Mouse (Mus musculus): Measurements from ENCODE around the gene Pigv. TPM values are rescaled to one million over a fixed set of nuclear protein-coding genes. Genes with fewer than 3 reads are reported as not detected.
"Not testable (repeated sequence)": the region's sequence is repeated elsewhere in the genome, so short reads cannot be mapped to it uniquely, and the experiment has no call there.

The Pigv gene
- total and polyA plus RNA-seq, 3 experiments = 2.9 to 5.0 (median 3.7) TPM

GRCm38 (mm10) chr4:133649464-133649863 lies 23.0 kb downstream of the Pigv start:
- in situ Hi-C loops (cut with MboI; ENCODE audit: low pct_ligation_motif_present, low pct_unique_long_range_greater_than_20kb, low sequenced_read_pairs); H3K27me3 ChIP-seq (replicated peaks); dilution Hi-C loops (cut with MboI; ENCODE audit: extremely low pct_ligation_motif_present, extremely low pct_unique_long_range_greater_than_20kb, low sequenced_read_pairs); H3K9me3 ChIP-seq (replicated peaks; ENCODE audit: low read length); H3K27ac ChIP-seq (ENCODE audit: insufficient read depth, low read depth); H3K79me2 ChIP-seq (replicated peaks; ENCODE audit: control insufficient read depth, extremely low read depth, insufficient read depth, poor library complexity, severe bottlenecking); DNase-seq (ENCODE audit: extremely low read depth): not testable (repeated sequence)
- Histone ChIP-seq H3K36me3 (replicated peaks in 1 of 2; ENCODE audit: control insufficient read depth in 1 of 2, insufficient read depth in 1 of 2, low read length in 1 of 2) (peaks cover 4 to 19% of the 10 kb centered on the region in 2 experiments), H3K9ac (ENCODE audit: insufficient read depth, low read depth) (peak overlapping the region; percentile 94), H3K4me2 (ENCODE audit: insufficient read depth, low read depth, poor library complexity, severe bottlenecking) (peak overlapping the region; percentile 73), H3K4me1 (ENCODE audit: control insufficient read depth in 1 of 2, insufficient read depth in 2 of 2) (peaks cover 2 to 22% of the 10 kb centered on the region in 2 experiments; a peak in 2 of 4 replicates), H3K4me3 (replicated peaks in 1 of 3; ENCODE audit: low read depth in 2 of 3, low read length in 2 of 3, poor library complexity in 1 of 3) (peak overlapping the region; percentile 56 to 98 (median 96))
- TF ChIP-seq TBP (conservative IDR thresholded peaks at IDR 0.05; ENCODE audit: low read depth, low read length) = 0 out of 2 replicates have a peak, but pooled peaks have one; percentile 45

GRCm38 (mm10) chr4:133645680-133646079 lies 26.8 kb downstream of the Pigv start:
- in situ Hi-C loops (cut with MboI; ENCODE audit: low pct_ligation_motif_present, low pct_unique_long_range_greater_than_20kb, low sequenced_read_pairs) (no loop called here), dilution Hi-C loops (cut with MboI; ENCODE audit: extremely low pct_ligation_motif_present, extremely low pct_unique_long_range_greater_than_20kb, low sequenced_read_pairs) (no loop called here)
- no peak overlapping the region for H3K9ac ChIP-seq (ENCODE audit: insufficient read depth, low read depth)
- TF ChIP-seq MXI1 (IDR thresholded peaks at IDR 0.05; ENCODE audit: low read depth, low read length) (no peak), ELF1 (IDR thresholded peaks at IDR 0.05; ENCODE audit: low read depth, low read length) (no peak), MYC (IDR thresholded peaks at IDR 0.05; ENCODE audit: low read depth, low read length) (no peak), GABPA (IDR thresholded peaks at IDR 0.05; ENCODE audit: insufficient replicate concordance, low read depth, low read length) (no peak), USF1 (IDR thresholded peaks at IDR 0.05; ENCODE audit: low read depth, low read length) (no peak), SIN3A (IDR thresholded peaks at IDR 0.05; ENCODE audit: low read length) (no peak), USF2 (conservative IDR thresholded peaks at IDR 0.05; ENCODE audit: low read depth, low read length) (no peak)
- no peak for DNase-seq (ENCODE audit: extremely low read depth)
- peaks cover 2 to 10% of the 10 kb centered on the region in 2 experiments; a peak in 1 of 4 replicates for H3K4me1 ChIP-seq (ENCODE audit: control insufficient read depth in 1 of 2, insufficient read depth in 2 of 2)
- H3K9me3 ChIP-seq (replicated peaks; ENCODE audit: low read length) = peaks cover 18% of the 10 kb centered on the region
- no peak overlapping the region for H3K4me2 ChIP-seq (ENCODE audit: insufficient read depth, low read depth, poor library complexity, severe bottlenecking)
- no peak overlapping the region for H3K27ac ChIP-seq (ENCODE audit: insufficient read depth, low read depth)
- no peaks in the 10 kb centered on the region for H3K27me3 ChIP-seq (replicated peaks)
- H3K36me3 ChIP-seq (replicated peaks in 1 of 2; ENCODE audit: control insufficient read depth in 1 of 2, insufficient read depth in 1 of 2, low read length in 1 of 2) = peaks cover 4 to 19% of the 10 kb centered on the region in 2 experiments
- no peaks in the 10 kb centered on the region; the same call in 1 of the 2 replicates for H3K79me2 ChIP-seq (replicated peaks; ENCODE audit: control insufficient read depth, extremely low read depth, insufficient read depth, poor library complexity, severe bottlenecking)
- no peak overlapping the region for H3K4me3 ChIP-seq (replicated peaks in 1 of 3; ENCODE audit: low read depth in 2 of 3, low read length in 2 of 3, poor library complexity in 1 of 3)

- H3K4me1 ChIP-seq (ENCODE audit: control insufficient read depth in 1 of 2, insufficient read depth in 2 of 2) = peaks cover 2 to 10% of the 10 kb centered on the region in 2 experiments; a peak in 1 of 4 replicates
- dilution Hi-C loops (cut with MboI; ENCODE audit: extremely low pct_ligation_motif_present, extremely low pct_unique_long_range_greater_than_20kb, low sequenced_read_pairs) = no loop called here
- peaks cover 18% of the 10 kb centered on the region for H3K9me3 ChIP-seq (replicated peaks; ENCODE audit: low read length)
- peaks cover 4 to 19% of the 10 kb centered on the region in 2 experiments for H3K36me3 ChIP-seq (replicated peaks in 1 of 2; ENCODE audit: control insufficient read depth in 1 of 2, insufficient read depth in 1 of 2, low read length in 1 of 2)
- H3K27me3 ChIP-seq (replicated peaks) = no peaks in the 10 kb centered on the region
- no peak overlapping the region for H3K9ac ChIP-seq (ENCODE audit: insufficient read depth, low read depth)
- H3K27ac ChIP-seq (ENCODE audit: insufficient read depth, low read depth) = no peak overlapping the region
- no peak for DNase-seq (ENCODE audit: extremely low read depth)
- H3K4me2 ChIP-seq (ENCODE audit: insufficient read depth, low read depth, poor library complexity, severe bottlenecking) = no peak overlapping the region
- in situ Hi-C loops (cut with MboI; ENCODE audit: low pct_ligation_motif_present, low pct_unique_long_range_greater_than_20kb, low sequenced_read_pairs) = no loop called here
- TF ChIP-seq KAT2A (IDR thresholded peaks at IDR 0.05; ENCODE audit: insufficient replicate concordance, low read length) (no peak), PAX5 (IDR thresholded peaks at IDR 0.05; ENCODE audit: low read length) (no peak), E2F4 (IDR thresholded peaks at IDR 0.05; ENCODE audit: insufficient replicate concordance, low read depth, low read length) (no peak), JUN (IDR thresholded peaks at IDR 0.05; ENCODE audit: insufficient read depth, low read depth, low read length) (no peak), CHD1 (IDR thresholded peaks at IDR 0.05; ENCODE audit: low read depth, low read length) (no peak), MYC (IDR thresholded peaks at IDR 0.05; ENCODE audit: low read depth, low read length) (no peak)
- no peak overlapping the region for H3K4me3 ChIP-seq (replicated peaks in 1 of 3; ENCODE audit: low read depth in 2 of 3, low read length in 2 of 3, poor library complexity in 1 of 3)
- H3K79me2 ChIP-seq (replicated peaks; ENCODE audit: control insufficient read depth, extremely low read depth, insufficient read depth, poor library complexity, severe bottlenecking) = no peaks in the 10 kb centered on the region; the same call in 1 of the 2 replicates
These were observed 27.3 kb downstream of the Pigv start for GRCm38 (mm10) chr4:133645195-133645594.

Measured in CH12.LX (cell line).